Mouse (Mus musculus) C2C12 (cell line): ENCODE data around the gene Sema7a.
A peak's percentile ranks its signal among the peaks of the same experiment; 100 is the strongest.

Experiments used
- CEBPB ChIP-seq: IDR thresholded peaks from one replicate; pipeline ENCODE4 v1.6.1; 2011; ENCODE audit warnings: low read depth, mild to moderate bottlenecking, control low read depth, moderate library complexity
- CTCF ChIP-seq: IDR thresholded peaks from one replicate; pipeline ENCODE4 v1.5.1; 2011; ENCODE audit not compliant: control insufficient read depth, insufficient read depth, insufficient read length
- FOSL1 ChIP-seq: IDR thresholded peaks from one replicate; pipeline ENCODE4 v1.8.0; 2011; ENCODE audit warnings: mild to moderate bottlenecking, low read length; ENCODE audit not compliant: poor library complexity, insufficient read depth, severe bottlenecking
- MAX ChIP-seq: IDR thresholded peaks from one replicate; pipeline ENCODE4 v1.6.1; 2011; ENCODE audit warnings: mild to moderate bottlenecking, control low read depth
- MYOD1 ChIP-seq: IDR thresholded peaks from one replicate; pipeline ENCODE4 v1.6.1; 2011; ENCODE audit warnings: low read depth; ENCODE audit not compliant: control insufficient read depth, insufficient read length
- MYOG ChIP-seq: IDR thresholded peaks from one replicate; pipeline ENCODE4 v1.6.1; 2011; ENCODE audit not compliant: control insufficient read depth, insufficient read length; ENCODE audit errors: extremely low read depth
- USF1 ChIP-seq: IDR thresholded peaks from one replicate; pipeline ENCODE4 v1.6.1; 2011; ENCODE audit warnings: low read depth, mild to moderate bottlenecking, control low read depth, moderate library complexity

GRCm38 (mm10) chr9:57990438-57991110, 50.7 kb downstream of the Sema7a start:
- TF ChIP-seq CTCF: peak; percentile 39
- TF ChIP-seq MAX: no peak
- TF ChIP-seq USF1: no peak
- TF ChIP-seq MYOD1: no peak
- TF ChIP-seq MYOG: no peak
- no peak for TF ChIP-seq CEBPB
- no peak for TF ChIP-seq FOSL1
